Mouse (Mus musculus) neural tube, embryonic 11.5 days (tissue): ENCODE results near the gene Aspdh. TPM values are rescaled to one million over a fixed set of nuclear protein-coding genes. Genes with fewer than 3 reads are reported as not detected.

Experiments
- ATAC-seq: fragments of 200-750 bp; cut with Nextera tagmentation; 2 replicates; pipeline ENCODE4 v1.8.0; 2017; ENCODE audit warnings: moderate number of reproducible peaks, mild to moderate bottlenecking, moderate TSS enrichment, moderate library complexity; ENCODE audit not compliant: insufficient read depth, low FRiP score, low TSS enrichment
- DNase-seq: peaks from one replicate; pipeline ENCODE4 v3.0.0-alpha.2; 2015; ENCODE audit warnings: low spot score
- H3K27ac ChIP-seq: fragments of 300-500 bp; sonication (generic); 2 replicates; pipeline ENCODE4 v1.5.1; 2014; ENCODE audit warnings: low read depth, mild to moderate bottlenecking, low read length
- H3K27me3 ChIP-seq: fragments of 300-500 bp; sonication (generic); 2 replicates; pipeline ENCODE4 v1.6.1; 2014; ENCODE audit warnings: mild to moderate bottlenecking, low read length, mixed read lengths; ENCODE audit not compliant: control insufficient read depth, insufficient read depth
- H3K36me3 ChIP-seq: fragments of 300-500 bp; sonication (generic); 2 replicates; pipeline ENCODE4 v1.6.1; 2014; ENCODE audit warnings: mild to moderate bottlenecking, low read length, moderate library complexity, mixed read lengths; ENCODE audit not compliant: control insufficient read depth, insufficient read depth
- H3K4me1 ChIP-seq: fragments of 300-500 bp; sonication (generic); 2 replicates; pipeline ENCODE4 v1.6.1; 2014; ENCODE audit warnings: low read length, mixed read lengths; ENCODE audit not compliant: control insufficient read depth, insufficient read depth
- H3K4me2 ChIP-seq: fragments of 300-500 bp; sonication (generic); 2 replicates; pipeline ENCODE4 v1.6.1; 2014; ENCODE audit warnings: low read depth, mild to moderate bottlenecking, moderate library complexity
- H3K4me3 ChIP-seq: fragments of 300-500 bp; sonication (generic); 2 replicates; pipeline ENCODE4 v1.5.1; 2014; ENCODE audit warnings: low read depth, low read length
- H3K9ac ChIP-seq: fragments of 300-500 bp; sonication (generic); 2 replicates; pipeline ENCODE4 v1.6.1; 2014; ENCODE audit warnings: mild to moderate bottlenecking, low read length
- H3K9me3 ChIP-seq: fragments of 300-500 bp; sonication (generic); 2 replicates; pipeline ENCODE4 v1.6.1; 2016; ENCODE audit warnings: low read length; ENCODE audit not compliant: control insufficient read depth
- WGBS: fragments of 180-500 bp; shearing (Covaris S2); extraction: QIAGEN DNeasy Blood & Tissue Kit; methylation state at CpG from one replicate; pipeline ENCODE4 v1.1.7; 2014; 5-methylcytosine and 5-hydroxymethylcytosine counted together
- polyA plus RNA-seq: library from polyadenylated mRNA; unstranded; fragments of >200 nt; fragmentation: Nextera tagmentation; extraction: Ambion mirVana; gene quantifications from 2 replicates; pipeline ENCODE4 v1.2.1, GENCODE M21; 2014

The Aspdh gene
- polyA plus RNA-seq, 1 experiment from 2014 or later, result 1.2 TPM

- Histone ChIP-seq H3K9me3 (no peaks in the 10 kb centered on the region), H3K4me3 (no peak overlapping the region), H3K27ac (no peak overlapping the region), H3K27me3 (peaks cover 23% of the 10 kb centered on the region), H3K4me2 (no peak overlapping the region), H3K9ac (no peak overlapping the region; the same call in 1 of the 2 replicates), H3K36me3 (peaks cover 3% of the 10 kb centered on the region), H3K4me1 (peaks cover 14% of the 10 kb centered on the region; the same call in 1 of the 2 replicates)
- 87% methylated on average over 16 of the region's 16 CpGs for WGBS
- ATAC-seq (no peak), DNase-seq (no peak)
These were observed 1.7 kb downstream of the Aspdh start for GRCm38 (mm10) chr7:44466888-44467311.

GRCm38 (mm10) chr7:44467811-44468411 is 2.7 kb downstream of the Aspdh start, which contains the start of gene Josd2:
Gene Josd2 (plus strand): TSS chr7:44467980.
- H3K9ac ChIP-seq, result peak within 1 kb of the TSS; percentile 65
- peak within 1 kb of the TSS; percentile 79 for H3K27ac ChIP-seq
- H3K9me3 ChIP-seq, result no peaks in the 10 kb centered on the region
- WGBS, result under 1% methylated on average over 42 of the region's 42 CpGs
- peak within 1 kb of the TSS; percentile 48 for H3K4me3 ChIP-seq
- H3K36me3 ChIP-seq, result no peaks in the 10 kb centered on the region
- peak; percentile 94 for DNase-seq
- peak; percentile 92 for ATAC-seq
- peak within 1 kb of the TSS; percentile 60 for H3K4me2 ChIP-seq
- H3K4me1 ChIP-seq, result peaks cover 14% of the 10 kb centered on the region; the same call in 1 of the 2 replicates
- H3K27me3 ChIP-seq, result peaks cover 13% of the 10 kb centered on the region

- H3K4me2 ChIP-seq, result peak overlapping the region; percentile 60
- no peaks in the 10 kb centered on the region for H3K9me3 ChIP-seq
- WGBS, result 77% methylated on average over 15 of the region's 15 CpGs
- H3K27me3 ChIP-seq, result peaks cover 4% of the 10 kb centered on the region; the same call in 1 of the 2 replicates
- peak overlapping the region; percentile 79 for H3K27ac ChIP-seq
- DNase-seq, result no peak
- peaks cover 16% of the 10 kb centered on the region; the same call in 1 of the 2 replicates for H3K4me1 ChIP-seq
- no peak for ATAC-seq
- H3K9ac ChIP-seq, result peak overlapping the region; percentile 65
- H3K36me3 ChIP-seq, result no peaks in the 10 kb centered on the region
- H3K4me3 ChIP-seq, result peak overlapping the region; percentile 48
These were observed 3.6 kb downstream of the Aspdh start for GRCm38 (mm10) chr7:44468644-44469285.

GRCm38 (mm10) chr7:44469677-44470675 is 4.8 kb downstream of the Aspdh start:
- Histone ChIP-seq H3K4me1 (peaks cover 19% of the 10 kb centered on the region), H3K4me3 (no peak overlapping the region)

GRCm38 (mm10) chr7:44470696-44471612 is 5.8 kb downstream of the Aspdh start:
- ATAC-seq (no peak), DNase-seq (no peak)
- no peaks in the 10 kb centered on the region for H3K9me3 ChIP-seq
- no peak overlapping the region for H3K4me3 ChIP-seq
- no peak overlapping the region for H3K9ac ChIP-seq
- no peak overlapping the region for H3K27ac ChIP-seq
- no peak overlapping the region for H3K4me2 ChIP-seq
- H3K36me3 ChIP-seq, result no peaks in the 10 kb centered on the region
- peaks cover 21% of the 10 kb centered on the region for H3K4me1 ChIP-seq
- no peaks in the 10 kb centered on the region for H3K27me3 ChIP-seq
- WGBS, result 77% methylated on average over 16 of the region's 16 CpGs

More at GRCm38 (mm10) chr7:44469677-44470675, 4.8 kb downstream of the Aspdh start:
- 89% methylated on average over 16 of the region's 16 CpGs for WGBS
- H3K9ac ChIP-seq, result no peak overlapping the region
- H3K27ac ChIP-seq, result 0 out of 2 replicates have a peak overlapping the region, but pooled peaks have one; percentile 20
- no peaks in the 10 kb centered on the region for H3K27me3 ChIP-seq
- no peak overlapping the region for H3K4me2 ChIP-seq
- ATAC-seq, result no peak
- H3K9me3 ChIP-seq, result no peaks in the 10 kb centered on the region
- no peaks in the 10 kb centered on the region for H3K36me3 ChIP-seq
- DNase-seq, result no peak

- H3K9ac ChIP-seq, result no peak overlapping the region
- no peaks in the 10 kb centered on the region for H3K36me3 ChIP-seq
- H3K27me3 ChIP-seq, result no peaks in the 10 kb centered on the region
- H3K27ac ChIP-seq, result no peak overlapping the region
- peaks cover 21% of the 10 kb centered on the region for H3K4me1 ChIP-seq
- no peak overlapping the region for H3K4me2 ChIP-seq
- no peak for ATAC-seq
- DNase-seq, result no peak
- 61% methylated on average over 6 of the region's 6 CpGs for WGBS
- H3K9me3 ChIP-seq, result no peaks in the 10 kb centered on the region
- H3K4me3 ChIP-seq, result no peak overlapping the region
These were observed 6.8 kb downstream of the Aspdh start for GRCm38 (mm10) chr7:44471880-44472557.

- H3K36me3 ChIP-seq, result no peaks in the 10 kb centered on the region
- H3K27ac ChIP-seq, result no peak overlapping the region
- H3K9ac ChIP-seq, result no peak overlapping the region
- no peaks in the 10 kb centered on the region for H3K27me3 ChIP-seq
- H3K4me2 ChIP-seq, result no peak overlapping the region
- H3K4me1 ChIP-seq, result peaks cover 21% of the 10 kb centered on the region
- WGBS, result 38% methylated on average over 1 of the region's 1 CpGs
- ATAC-seq (no peak), DNase-seq (no peak)
- no peak overlapping the region for H3K4me3 ChIP-seq
- no peaks in the 10 kb centered on the region for H3K9me3 ChIP-seq
These were observed 7.3 kb downstream of the Aspdh start for GRCm38 (mm10) chr7:44472558-44472885.
